Mouse (Mus musculus) embryonic fibroblast, embryonic 13.5 days (primary cell): ENCODE measurements at regions not wholly inside any gene's neighbourhood (a gene's known extent, or its start where the extent isn't known, plus 50 kb on each side); places are given as distances from the start of the nearest gene placed in this dataset.

Experiments
- CTCF ChIP-seq: IDR thresholded peaks from 2 replicates; pipeline ENCODE4 v1.5.1; 2011; ENCODE audit warnings: mild to moderate bottlenecking, control low read depth, low read length, moderate library complexity, borderline replicate concordance; ENCODE audit not compliant: insufficient read depth
- POLR2A ChIP-seq: IDR thresholded peaks from 2 replicates; pipeline ENCODE4 v1.6.1; 2011; ENCODE audit warnings: low read depth, mild to moderate bottlenecking, control low read depth, low read length, moderate library complexity

GRCm38 (mm10) chr1:14460811-14461210 lies 1632.3 kb downstream of the 4930444P10Rik start:
- TF ChIP-seq POLR2A (no peak), CTCF (no peak)
